Mouse (Mus musculus): ENCODE measurements around the gene Gldc.

Gene Gldc

DNA sequence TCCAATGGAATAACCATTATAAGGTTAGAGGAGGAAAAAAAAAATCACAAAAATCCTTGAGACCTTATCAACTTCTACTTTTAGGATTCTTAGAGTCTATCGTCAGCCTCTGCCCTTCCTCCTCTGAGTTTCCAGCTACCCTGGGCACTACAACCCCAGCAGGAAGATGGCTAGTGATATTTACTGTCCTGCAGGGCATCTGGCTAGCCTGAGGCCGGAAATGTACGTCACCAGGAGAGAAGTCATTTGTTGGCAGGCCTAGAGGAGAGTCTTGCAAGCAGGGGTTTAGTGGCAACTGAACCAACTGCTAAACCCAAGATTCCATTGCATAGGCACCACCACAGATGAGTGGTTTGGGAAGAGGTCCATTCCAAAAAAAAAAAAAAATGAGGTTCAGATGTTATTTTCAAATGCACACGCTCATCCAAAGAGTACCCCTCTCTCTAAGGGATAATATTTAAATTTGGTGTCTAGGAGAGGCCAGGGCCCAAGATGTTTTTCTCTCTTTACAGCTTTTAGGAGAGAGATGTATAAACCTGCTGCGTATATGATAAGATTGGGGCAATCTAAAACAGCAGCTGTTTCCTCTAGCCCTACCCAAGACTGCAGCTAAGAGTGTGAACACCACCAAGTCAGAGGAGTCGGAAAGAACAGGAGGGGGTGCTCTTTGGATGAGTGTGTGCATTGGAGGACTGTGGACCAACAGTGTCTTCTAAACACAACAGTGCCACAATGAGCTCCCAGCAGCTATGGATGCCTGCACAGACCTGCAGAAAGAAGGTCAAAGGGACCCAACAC is 70.0 kb downstream of the Gldc start:
- DNase-seq, result no peak

DNA sequence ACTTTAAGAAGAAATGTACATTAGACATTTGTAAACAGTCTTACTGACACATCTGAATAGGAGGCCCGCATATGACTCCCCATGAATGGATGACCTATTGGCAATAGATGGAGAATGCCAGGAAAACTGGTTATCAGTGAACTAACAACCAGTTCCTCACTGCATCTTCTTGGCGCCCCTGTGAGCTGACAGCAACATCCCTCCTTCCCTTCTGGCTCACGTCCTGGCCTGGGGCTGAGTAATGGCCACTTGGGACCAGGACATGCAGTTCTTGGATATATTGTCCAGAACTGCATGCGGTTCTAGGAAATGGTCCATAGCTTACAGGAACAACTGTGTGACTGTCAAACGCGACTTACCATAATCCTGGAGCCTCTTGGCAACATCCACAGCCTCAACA is 72.6 kb downstream of the Gldc start:
- no peak for DNase-seq

DNA sequence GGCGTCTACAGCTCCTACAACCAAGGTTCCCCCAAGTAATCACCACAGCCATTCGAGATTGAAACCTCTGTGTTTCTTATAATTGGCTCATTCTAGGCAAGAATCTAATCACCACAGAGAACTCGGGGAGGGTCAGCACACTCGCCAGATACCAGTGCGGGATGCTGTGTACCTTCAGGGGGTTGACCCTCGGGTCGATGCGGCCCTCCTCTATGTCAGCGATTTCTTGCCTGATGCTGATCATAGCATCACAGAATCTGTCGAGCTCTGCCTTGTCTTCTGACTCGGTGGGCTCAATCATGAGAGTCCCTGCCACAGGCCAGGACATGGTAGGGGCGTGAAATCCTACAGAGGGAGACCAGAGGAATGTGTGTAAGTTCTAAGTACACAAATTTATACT is 74.7 kb downstream of the Gldc start:
- DNase-seq, result no peak

DNA sequence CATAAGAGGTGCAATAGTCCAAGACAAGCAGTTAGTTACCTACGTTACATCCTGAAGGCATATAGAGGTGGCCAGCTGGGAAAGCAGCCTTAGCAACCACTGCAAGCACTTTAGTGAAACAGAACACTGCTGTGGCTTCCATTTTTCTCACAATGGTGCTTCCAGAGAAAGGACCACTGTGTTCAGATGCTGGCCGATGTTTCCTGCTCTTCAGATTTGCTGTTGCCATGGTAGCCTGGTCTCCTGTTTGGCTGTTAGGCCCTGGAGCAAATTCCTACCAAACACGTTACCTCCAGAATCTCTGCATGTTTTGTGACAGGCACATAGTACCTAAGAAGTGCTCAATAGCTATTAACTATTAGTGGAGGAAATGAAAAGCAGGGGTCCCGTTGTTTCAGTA is 78.2 kb downstream of the Gldc start:
- no peak for DNase-seq

DNA sequence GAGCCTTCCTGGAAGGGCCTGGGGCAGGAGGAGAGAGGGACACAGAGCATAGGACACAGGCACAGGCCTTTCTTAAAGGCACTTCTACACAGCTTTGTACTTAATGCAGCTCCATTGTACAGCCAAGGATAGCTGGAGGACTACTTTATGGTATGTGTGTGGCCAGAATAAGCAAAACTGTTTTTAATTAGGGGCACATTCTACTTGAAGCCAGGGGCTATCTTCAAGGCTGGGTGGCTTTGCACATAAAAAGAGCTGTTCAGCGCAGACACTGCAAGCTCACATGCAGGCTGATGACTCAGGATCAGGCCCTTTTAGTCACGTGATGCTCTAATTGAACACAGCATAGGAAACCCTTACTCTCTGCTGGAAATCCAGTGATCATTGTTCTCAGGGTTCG is 79.0 kb downstream of the Gldc start:
- DNase-seq, result no peak

DNA sequence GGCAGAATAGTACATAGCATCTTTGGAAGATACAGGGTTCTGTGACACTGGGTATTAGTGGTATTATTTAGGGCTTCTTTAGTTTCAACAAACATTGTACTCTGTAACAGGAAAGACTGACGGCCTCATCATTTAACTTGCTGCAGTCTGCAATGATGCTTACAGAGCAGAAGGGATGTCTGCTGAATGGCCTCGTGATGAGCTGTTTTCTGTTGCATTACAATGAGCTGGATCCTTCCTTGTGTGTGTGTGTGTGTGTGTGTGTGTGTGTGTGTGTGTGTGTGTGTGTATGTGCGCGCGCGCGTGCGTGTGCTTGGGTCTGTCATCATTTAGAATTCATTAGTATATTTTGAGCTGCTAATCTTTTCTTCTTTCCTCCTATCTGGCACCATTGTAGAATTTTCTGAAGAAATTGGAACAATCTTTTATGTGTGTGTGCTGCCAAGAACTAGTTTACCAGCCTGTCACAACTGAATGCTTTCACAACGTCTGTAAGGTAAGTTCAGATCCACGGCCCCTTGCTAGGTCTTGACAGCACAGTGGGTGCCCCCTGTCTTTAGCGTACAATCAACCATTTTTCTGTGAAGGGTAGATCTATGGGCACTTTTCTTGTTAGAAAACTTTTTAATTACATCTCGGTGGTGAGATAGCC is 83.5 kb downstream of the Gldc start:
- no peak for DNase-seq

DNA sequence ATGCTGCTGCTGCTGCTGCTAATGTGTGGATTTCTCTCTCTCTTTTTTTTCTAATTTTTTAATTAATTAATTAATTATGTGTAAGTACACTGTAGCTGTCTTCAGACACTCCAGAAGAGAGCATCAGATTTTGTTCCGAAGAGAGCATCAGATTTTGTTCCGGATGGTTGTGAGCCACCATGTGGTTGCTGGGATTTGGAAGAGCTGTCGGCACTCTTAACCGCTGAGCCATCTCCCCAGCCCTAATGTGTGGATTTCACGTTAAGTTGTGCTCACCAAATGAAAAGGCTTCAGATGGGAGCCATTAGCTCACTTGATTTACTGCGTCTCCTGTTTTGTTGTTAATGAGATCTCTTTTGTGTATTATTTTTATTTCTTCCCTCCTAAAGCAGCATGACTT is 85.1 kb downstream of the Gldc start:
- no peak for DNase-seq

DNA sequence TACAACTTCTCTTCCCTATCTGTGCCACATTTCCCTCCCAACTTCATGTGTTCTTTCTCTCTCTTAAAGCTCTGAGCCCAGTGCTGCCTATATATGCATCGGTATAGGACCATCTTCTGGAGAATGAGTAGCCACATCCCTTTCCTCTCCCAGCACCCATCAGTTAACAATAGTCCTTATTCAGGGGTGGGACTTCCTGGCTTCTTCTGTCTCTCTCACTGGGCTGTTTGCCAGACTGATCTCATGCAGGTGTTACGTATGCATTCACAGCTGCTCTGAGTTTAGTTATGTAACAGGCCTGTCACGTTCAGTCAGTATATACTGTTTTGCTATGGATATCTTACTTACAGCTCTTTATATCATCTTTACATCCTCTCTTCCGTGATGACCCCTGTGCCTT is 109.4 kb downstream of the Gldc start:
- no peak for DNase-seq

DNA sequence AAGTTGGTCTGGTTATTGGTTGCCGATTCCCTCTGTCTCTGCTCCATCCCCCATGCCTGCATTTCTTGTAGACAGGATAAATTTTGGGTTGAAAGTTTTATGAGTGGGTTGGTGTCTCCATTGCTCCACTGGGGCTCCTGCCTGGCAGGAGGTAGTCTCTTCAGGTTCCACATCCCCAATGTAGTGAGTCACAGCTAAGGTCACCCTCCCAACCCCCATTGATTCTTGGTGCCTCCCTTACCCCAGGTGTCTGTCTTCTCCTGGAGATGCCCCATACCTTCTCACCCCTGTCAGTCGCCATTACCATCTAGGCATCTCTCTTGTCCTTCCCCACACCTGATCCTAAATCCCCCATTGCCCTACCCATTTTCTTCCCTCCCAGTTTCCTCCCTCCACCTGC is 121.0 kb downstream of the Gldc start:
- DNase-seq, result no peak

DNA sequence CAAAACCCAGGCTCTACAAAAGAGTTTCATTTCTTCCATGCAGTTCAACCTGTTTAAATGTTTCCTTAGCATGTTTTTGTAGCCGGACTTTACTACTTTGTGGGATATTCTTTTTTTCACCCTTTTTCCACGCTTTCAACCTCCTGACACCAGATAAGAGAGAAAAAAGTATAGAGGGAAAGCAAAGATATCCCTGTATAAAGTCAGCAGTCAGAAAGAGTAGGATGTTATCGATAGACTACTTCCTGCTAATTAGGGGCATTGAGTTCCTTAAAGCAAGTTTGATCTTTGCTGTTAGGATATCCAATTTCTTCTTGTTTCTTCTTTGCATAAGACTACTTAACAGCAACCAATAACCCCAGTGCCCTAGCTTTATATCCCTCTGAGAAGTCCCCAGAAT is 123.8 kb downstream of the Gldc start:
- no peak for DNase-seq

DNA sequence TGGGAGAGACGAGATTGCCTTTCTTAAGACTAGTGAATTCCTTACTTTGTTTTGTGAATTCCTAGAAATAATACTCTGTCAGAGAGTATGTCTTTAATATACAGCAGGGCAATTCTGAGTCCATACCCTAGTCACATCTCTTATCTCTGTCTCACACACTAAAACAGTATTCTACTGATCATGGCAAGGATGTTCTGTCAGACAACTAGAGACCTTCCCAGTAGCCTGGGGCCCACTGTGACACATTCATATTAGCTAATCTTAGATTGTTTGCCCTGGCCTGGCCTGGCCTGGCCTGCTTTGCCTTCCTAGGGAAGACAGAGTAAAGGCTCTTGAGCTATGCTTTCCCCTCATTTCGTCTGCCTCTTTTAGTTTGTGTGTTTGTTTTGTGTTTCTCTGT is 124.6 kb downstream of the Gldc start:
- DNase-seq, result no peak
